Mouse (Mus musculus) testis, adult 10 weeks (tissue): Measurements from ENCODE around the gene Gm28051. TPM values are rescaled to one million over a fixed set of nuclear protein-coding genes. Genes with fewer than 3 reads are reported as not detected.

ENCODE experiments used
- polyA plus RNA-seq: library from polyadenylated mRNA; stranded (reverse); fragments of 350-450 nt; fragmentation: Illumina TruSeq; extraction: RNeasy Lipid Tissue Mini Kit (QIAGEN cat#74804); gene quantifications from one replicate; pipeline ENCODE4 v1.2.3, GENCODE M21; 2014; ENCODE audit warnings: low read depth, low replicate concordance

Gm28051 gene
- polyA plus RNA-seq, result not detected

GRCm38 (mm10) chr12:102757689-102758402 lies at the start of gene Gm28051, which contains the start of the genes Gon7 and Ubr7:
Gene Gm28051 (minus strand): TSS chr12:102757765.
Gene Gon7 (minus strand): TSS chr12:102757803.
Gene Ubr7 (plus strand): TSS chr12:102757967.

DNA sequence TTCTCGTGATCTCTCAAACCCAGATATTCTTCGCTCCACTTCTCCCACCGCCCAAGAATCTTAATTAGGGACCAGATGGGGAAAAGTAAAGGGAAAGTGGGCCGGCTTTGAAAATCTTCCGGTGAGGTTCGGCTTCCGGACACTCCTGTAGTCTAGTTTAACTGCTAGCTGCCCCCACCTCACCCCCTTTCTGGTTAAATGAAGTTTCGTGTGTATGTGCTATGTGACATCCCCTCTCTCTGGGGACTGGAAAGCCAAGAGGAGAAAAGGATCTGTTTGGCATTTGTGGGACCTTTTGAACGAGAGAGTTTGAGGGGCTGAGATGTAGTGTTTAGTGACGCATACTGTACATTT lies 815 bp upstream of the Gm28051 start, which contains the start of gene Gm20604:
Gene Gm20604, minus strand, starts transcription at position 270 of the 354 bp plus-strand sequence.

GRCm38 (mm10) chr12:102743589-102744574 lies 13.7 kb downstream of the Gm28051 start, which contains the start of the genes Moap1 and Tmem251:
Gene Moap1 (minus strand): TSS chr12:102743661.
Gene Tmem251 (plus strand): TSS chr12:102743762.

DNA sequence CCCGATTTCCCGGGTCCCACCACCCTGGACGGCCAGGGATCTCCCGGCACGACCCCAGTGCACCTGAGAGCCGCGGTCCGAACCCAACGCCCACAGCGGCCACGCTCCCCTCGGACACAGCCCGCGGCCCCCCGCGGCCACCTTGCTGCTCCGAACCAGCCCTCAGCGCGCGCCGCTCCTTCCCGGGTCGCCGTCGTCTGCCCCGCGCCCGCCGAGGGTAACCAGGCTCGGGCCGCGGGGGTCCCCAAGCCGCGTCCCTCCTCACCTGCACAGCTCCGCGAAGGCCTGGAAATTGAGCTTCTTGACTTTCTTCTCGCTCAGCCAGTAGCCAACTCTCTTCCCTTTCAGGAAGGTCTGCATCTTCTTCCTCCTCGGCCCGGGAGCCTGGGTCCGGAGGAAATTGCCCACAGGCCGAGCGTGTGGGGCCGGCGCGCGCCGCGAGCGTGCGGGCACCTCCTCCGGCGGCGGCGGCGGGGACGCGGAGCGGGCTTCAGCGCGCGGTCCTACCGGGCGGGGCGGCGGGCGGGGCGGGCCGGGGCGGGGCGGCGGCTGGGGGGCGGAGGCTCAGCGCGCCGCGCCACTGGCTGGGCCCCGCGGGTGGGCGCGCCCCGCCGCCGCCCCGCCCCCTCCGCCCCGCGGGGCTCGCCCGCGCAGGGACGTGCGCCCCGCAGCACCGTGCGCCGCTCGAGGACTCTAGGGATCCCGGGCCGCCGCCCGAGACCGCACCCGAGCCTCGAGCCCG lies 52.9 kb downstream of the Gm28051 start, which contains the start of gene Itpk1:
Gene Itpk1, minus strand, starts transcription at position 474 of the 742 bp plus-strand sequence.

Other genes with a start within 250 kb of the Gm28051 start
- gene Chga, start 202.8 kb downstream of the Gm28051 start, polyA plus RNA-seq, result 0.95 TPM
- 1.3 TPM for gene Itpk1, start 52.8 kb downstream of the Gm28051 start, polyA plus RNA-seq
- 57.4 TPM for gene Moap1, start 14.1 kb downstream of the Gm28051 start, polyA plus RNA-seq
- gene Tmem251, start 14.0 kb downstream of the Gm28051 start, polyA plus RNA-seq, result 3.4 TPM
- 9.2 TPM for gene Gon7, start within 50 bp of the Gm28051 start, polyA plus RNA-seq
- 106 TPM for gene Ubr7, start 202 bp upstream of the Gm28051 start, polyA plus RNA-seq
- gene Gm20604, start 907 bp upstream of the Gm28051 start, polyA plus RNA-seq, result 74.1 TPM
- gene Btbd7, start 120.7 kb upstream of the Gm28051 start, polyA plus RNA-seq, result 61.4 TPM
- gene Cox8c, start 141.6 kb upstream of the Gm28051 start, polyA plus RNA-seq, result 900 TPM
- gene Unc79, start 191.1 kb upstream of the Gm28051 start, polyA plus RNA-seq, result 0.69 TPM